Mouse (Mus musculus): Measurements from ENCODE around the gene Teddm1b. TPM values are rescaled to one million over a fixed set of nuclear protein-coding genes. Genes with fewer than 3 reads are reported as not detected.

The Teddm1b gene
- polyA plus RNA-seq, 1 experiment from 2014 or later, result 0.30 TPM

- H3K27me3 ChIP-seq, result no peaks in the 10 kb centered on the region
- no peak overlapping the region for H3K4me2 ChIP-seq
- no peak for ATAC-seq (ENCODE audit: insufficient number of reproducible peaks, insufficient read depth, low FRiP score, low TSS enrichment, low read depth)
- H3K4me3 ChIP-seq, result no peak overlapping the region
- no peak overlapping the region for H3K9ac ChIP-seq
- H3K4me1 ChIP-seq, result peaks cover 30% of the 10 kb centered on the region
- no peaks in the 10 kb centered on the region for H3K9me3 ChIP-seq
- H3K27ac ChIP-seq, result no peak overlapping the region
- 89% methylated on average over 3 of the region's 3 CpGs for WGBS
- peaks cover 75% of the 10 kb centered on the region for H3K36me3 ChIP-seq
These were observed 31.7 kb downstream of the Teddm1b start for GRCm38 (mm10) chr1:153905884-153906283.

DNA sequence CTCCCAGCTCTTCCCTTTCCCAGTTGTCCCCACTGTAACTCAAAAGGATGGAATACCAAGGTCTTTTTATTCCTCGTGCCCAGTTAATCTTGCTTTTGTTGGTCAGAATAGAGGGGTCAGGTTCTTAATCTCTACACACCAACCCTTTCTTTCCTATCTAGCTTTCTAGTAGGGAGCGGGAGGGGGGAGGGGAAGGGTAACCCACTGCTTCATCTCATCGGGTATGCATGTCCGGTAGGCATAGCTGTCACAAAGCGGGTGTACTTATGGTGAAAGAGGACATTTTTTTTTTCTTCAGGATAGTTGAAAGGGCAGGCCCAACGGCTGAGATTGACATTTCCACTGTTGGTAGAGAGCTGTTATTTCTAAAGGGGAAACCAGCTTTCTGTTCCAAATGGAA lies 34.1 kb downstream of the Teddm1b start:
- peaks cover 11% of the 10 kb centered on the region for H3K4me1 ChIP-seq
- peaks cover 73% of the 10 kb centered on the region for H3K36me3 ChIP-seq
- 87% methylated on average over 6 of the region's 6 CpGs for WGBS
- no peak for ATAC-seq (ENCODE audit: insufficient number of reproducible peaks, insufficient read depth, low FRiP score, low TSS enrichment, low read depth)
- H3K9ac ChIP-seq, result no peak overlapping the region
- no peaks in the 10 kb centered on the region for H3K27me3 ChIP-seq
- H3K27ac ChIP-seq, result no peak overlapping the region
- H3K4me3 ChIP-seq, result no peak overlapping the region
- no peaks in the 10 kb centered on the region for H3K9me3 ChIP-seq
- H3K4me2 ChIP-seq, result no peak overlapping the region

DNA sequence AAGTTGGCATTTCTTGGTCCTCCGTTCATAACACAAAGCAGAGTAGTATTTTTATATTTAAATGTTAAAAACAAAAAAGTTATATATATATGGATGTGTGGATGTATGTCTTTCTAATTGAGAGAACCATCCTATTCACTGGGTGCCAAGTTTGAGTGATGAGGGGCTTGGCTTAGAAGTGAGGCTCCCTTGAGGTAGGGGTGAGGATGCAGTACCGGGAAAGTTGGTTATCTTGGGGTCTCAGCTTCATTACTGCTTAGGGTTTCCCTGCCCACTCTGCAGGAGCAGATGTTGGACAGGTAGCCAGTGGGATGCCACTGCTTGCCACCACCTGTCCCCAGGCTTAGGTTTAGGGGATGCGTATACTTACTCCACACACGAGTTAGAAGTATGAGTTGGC lies 34.6 kb downstream of the Teddm1b start:
- Histone ChIP-seq H3K9ac (no peak overlapping the region), H3K4me2 (no peak overlapping the region), H3K9me3 (no peaks in the 10 kb centered on the region), H3K27ac (no peak overlapping the region), H3K36me3 (peaks cover 68% of the 10 kb centered on the region), H3K27me3 (no peaks in the 10 kb centered on the region), H3K4me1 (peaks cover 11% of the 10 kb centered on the region), H3K4me3 (no peak overlapping the region)
- WGBS, result 87% methylated on average over 4 of the region's 4 CpGs
- no peak for ATAC-seq (ENCODE audit: insufficient number of reproducible peaks, insufficient read depth, low FRiP score, low TSS enrichment, low read depth)

- H3K36me3 ChIP-seq, result peaks cover 61% of the 10 kb centered on the region
- ATAC-seq (ENCODE audit: insufficient number of reproducible peaks, insufficient read depth, low FRiP score, low TSS enrichment, low read depth), result no peak
- no peak overlapping the region for H3K4me3 ChIP-seq
- H3K9ac ChIP-seq, result no peak overlapping the region
- WGBS, result 80% methylated on average over 10 of the region's 10 CpGs
- peak overlapping the region; percentile 57 for H3K27ac ChIP-seq
- H3K9me3 ChIP-seq, result no peaks in the 10 kb centered on the region
- H3K4me2 ChIP-seq, result no peak overlapping the region
- no peaks in the 10 kb centered on the region for H3K27me3 ChIP-seq
- peaks cover 11% of the 10 kb centered on the region for H3K4me1 ChIP-seq
These were observed 35.2 kb downstream of the Teddm1b start for GRCm38 (mm10) chr1:153909213-153909962.

DNA sequence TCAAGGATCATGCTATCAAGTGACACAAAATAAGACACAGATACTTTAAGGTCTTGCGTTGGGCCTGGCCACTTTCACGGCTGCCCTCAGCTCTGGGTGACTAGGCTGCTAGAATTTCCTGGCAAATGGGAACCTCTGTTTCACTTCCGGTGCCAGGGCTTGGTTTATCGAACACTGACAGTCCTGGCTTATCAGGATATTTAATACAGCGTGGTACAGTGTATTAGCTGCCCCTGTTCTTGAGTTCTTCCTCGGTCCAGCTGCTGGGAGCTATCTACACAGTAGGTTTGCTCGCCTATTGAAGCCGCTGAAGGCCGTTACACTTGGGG lies 35.8 kb downstream of the Teddm1b start:
- no peak overlapping the region for H3K4me3 ChIP-seq
- ATAC-seq (ENCODE audit: insufficient number of reproducible peaks, insufficient read depth, low FRiP score, low TSS enrichment, low read depth), result no peak
- 83% methylated on average over 9 of the region's 9 CpGs for WGBS
- peaks cover 11% of the 10 kb centered on the region for H3K4me1 ChIP-seq
- peak overlapping the region; percentile 57 for H3K27ac ChIP-seq
- H3K27me3 ChIP-seq, result no peaks in the 10 kb centered on the region
- H3K9ac ChIP-seq, result no peak overlapping the region
- H3K36me3 ChIP-seq, result peaks cover 56% of the 10 kb centered on the region
- H3K4me2 ChIP-seq, result no peak overlapping the region
- no peaks in the 10 kb centered on the region for H3K9me3 ChIP-seq

- Histone ChIP-seq H3K27me3 (no peaks in the 10 kb centered on the region), H3K9me3 (no peaks in the 10 kb centered on the region), H3K27ac (no peak overlapping the region), H3K9ac (no peak overlapping the region), H3K36me3 (peaks cover 51% of the 10 kb centered on the region), H3K4me2 (no peak overlapping the region), H3K4me1 (peaks cover 11% of the 10 kb centered on the region), H3K4me3 (no peak overlapping the region)
- ATAC-seq (ENCODE audit: insufficient number of reproducible peaks, insufficient read depth, low FRiP score, low TSS enrichment, low read depth), result no peak
- WGBS, result 85% methylated on average over 5 of the region's 5 CpGs
These were observed 36.3 kb downstream of the Teddm1b start for GRCm38 (mm10) chr1:153910423-153910822.

- ATAC-seq (ENCODE audit: insufficient number of reproducible peaks, insufficient read depth, low FRiP score, low TSS enrichment, low read depth), result no peak
- H3K4me3 ChIP-seq, result no peak overlapping the region
- H3K9ac ChIP-seq, result no peak overlapping the region
- no peak overlapping the region for H3K4me2 ChIP-seq
- no peaks in the 10 kb centered on the region for H3K27me3 ChIP-seq
- WGBS, result 83% methylated on average over 6 of the region's 6 CpGs
- H3K36me3 ChIP-seq, result peaks cover 42% of the 10 kb centered on the region
- no peak overlapping the region for H3K27ac ChIP-seq
- H3K4me1 ChIP-seq, result peaks cover 17% of the 10 kb centered on the region
- H3K9me3 ChIP-seq, result no peaks in the 10 kb centered on the region
These were observed 37.2 kb downstream of the Teddm1b start for GRCm38 (mm10) chr1:153911276-153911795.

DNA sequence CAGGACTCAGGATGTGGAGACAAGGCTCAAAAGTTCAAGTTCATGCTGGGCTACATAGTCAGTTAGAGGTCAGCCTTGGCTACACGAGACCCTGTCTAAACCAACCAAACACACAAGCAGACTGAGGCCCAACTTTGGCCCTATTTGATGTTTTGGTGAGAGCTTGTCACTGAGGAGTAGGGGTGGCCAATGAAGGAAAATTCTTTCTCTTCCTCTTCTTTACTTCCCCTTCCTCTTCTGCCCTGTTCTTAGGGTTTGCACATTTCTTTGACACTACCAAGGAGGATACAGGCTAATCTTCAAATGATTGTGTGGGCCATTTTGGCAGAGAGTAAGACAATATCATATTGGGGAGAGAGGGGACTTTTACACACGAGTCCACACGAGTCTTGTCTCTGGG lies 39.7 kb downstream of the Teddm1b start:
- H3K4me2 ChIP-seq, result no peak overlapping the region
- peaks cover 15% of the 10 kb centered on the region for H3K4me1 ChIP-seq
- no peak overlapping the region for H3K4me3 ChIP-seq
- H3K9ac ChIP-seq, result no peak overlapping the region
- no peaks in the 10 kb centered on the region for H3K9me3 ChIP-seq
- 80% methylated on average over 3 of the region's 3 CpGs for WGBS
- no peak overlapping the region for H3K27ac ChIP-seq
- H3K36me3 ChIP-seq, result peaks cover 17% of the 10 kb centered on the region
- no peak for ATAC-seq (ENCODE audit: insufficient number of reproducible peaks, insufficient read depth, low FRiP score, low TSS enrichment, low read depth)
- no peaks in the 10 kb centered on the region for H3K27me3 ChIP-seq

GRCm38 (mm10) chr1:153918521-153919206 lies 44.5 kb downstream of the Teddm1b start:
- 0 out of 2 replicates have a peak, but pooled peaks have one; percentile 32 for ATAC-seq (ENCODE audit: insufficient number of reproducible peaks, insufficient read depth, low FRiP score, low TSS enrichment, low read depth)
- H3K27ac ChIP-seq, result no peak overlapping the region
- H3K4me2 ChIP-seq, result no peak overlapping the region
- no peaks in the 10 kb centered on the region for H3K36me3 ChIP-seq
- 0 out of 2 replicates have a peak, but pooled peaks cover 6% of the 10 kb centered on the region for H3K4me1 ChIP-seq
- no peaks in the 10 kb centered on the region for H3K27me3 ChIP-seq
- H3K4me3 ChIP-seq, result no peak overlapping the region
- 76% methylated on average over 3 of the region's 3 CpGs for WGBS
- H3K9me3 ChIP-seq, result no peaks in the 10 kb centered on the region
- no peak overlapping the region for H3K9ac ChIP-seq

GRCm38 (mm10) chr1:153921642-153922041 lies 47.5 kb downstream of the Teddm1b start:
- H3K4me1 ChIP-seq, result no peaks in the 10 kb centered on the region
- no peak overlapping the region for H3K4me2 ChIP-seq
- WGBS, result 88% methylated on average over 3 of the region's 3 CpGs
- no peak overlapping the region for H3K27ac ChIP-seq
- no peaks in the 10 kb centered on the region for H3K36me3 ChIP-seq
- H3K9me3 ChIP-seq, result no peaks in the 10 kb centered on the region
- ATAC-seq (ENCODE audit: insufficient number of reproducible peaks, insufficient read depth, low FRiP score, low TSS enrichment, low read depth), result no peak
- no peaks in the 10 kb centered on the region for H3K27me3 ChIP-seq
- no peak overlapping the region for H3K4me3 ChIP-seq
- no peak overlapping the region for H3K9ac ChIP-seq

GRCm38 (mm10) chr1:153922571-153923021 lies 48.5 kb downstream of the Teddm1b start:
- H3K9me3 ChIP-seq, result no peaks in the 10 kb centered on the region
- H3K9ac ChIP-seq, result no peak overlapping the region
- no peaks in the 10 kb centered on the region for H3K27me3 ChIP-seq
- 26% methylated on average over 5 of the region's 5 CpGs for WGBS
- no peaks in the 10 kb centered on the region for H3K36me3 ChIP-seq
- no peak for ATAC-seq (ENCODE audit: insufficient number of reproducible peaks, insufficient read depth, low FRiP score, low TSS enrichment, low read depth)
- no peak overlapping the region for H3K4me3 ChIP-seq
- no peak overlapping the region for H3K4me2 ChIP-seq
- no peak overlapping the region for H3K27ac ChIP-seq
- no peaks in the 10 kb centered on the region for H3K4me1 ChIP-seq
